Mouse (Mus musculus): ENCODE results near the gene Gm49354. TPM values are rescaled to one million over a fixed set of nuclear protein-coding genes. Genes with fewer than 3 reads are reported as not detected.
"Not testable (repeated sequence)": the region's sequence is repeated elsewhere in the genome, so short reads cannot be mapped to it uniquely, and the experiment has no call there.

Gene Gm49354
- polyA plus RNA-seq, 1 experiment, result 0.55 TPM

DNA sequence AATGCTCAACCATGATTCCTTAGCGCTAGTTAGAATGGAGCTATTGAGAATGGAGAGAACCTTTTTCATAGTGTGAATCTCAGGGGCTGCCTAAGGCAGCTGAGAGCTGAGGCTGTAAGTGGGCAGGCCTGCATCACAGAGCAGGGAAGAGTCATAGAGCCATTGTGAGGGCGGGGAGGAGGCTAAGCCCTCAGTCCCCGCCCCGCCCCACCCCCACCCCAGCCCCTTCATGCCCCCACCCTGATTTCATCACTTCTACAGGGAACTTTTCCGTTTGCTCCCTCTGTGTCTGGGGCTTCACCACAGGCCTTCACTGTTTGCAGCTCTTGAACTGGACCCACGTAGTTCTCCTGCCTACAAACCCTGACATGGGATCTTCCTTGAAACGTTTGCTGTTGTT, 50.4 kb downstream of the Gm49354 start, which contains the start of gene Spata31d1d:
Spata31d1d (minus strand) TSS at position 101 of the 400 bp plus-strand sequence.
- no peak for DNase-seq (ENCODE audit: low read depth)
- TF ChIP-seq POLR2A (IDR thresholded peaks at IDR 0.05; ENCODE audit: borderline replicate concordance, extremely low read depth, insufficient read depth, insufficient read length, poor library complexity, severe bottlenecking), result no peak

DNA sequence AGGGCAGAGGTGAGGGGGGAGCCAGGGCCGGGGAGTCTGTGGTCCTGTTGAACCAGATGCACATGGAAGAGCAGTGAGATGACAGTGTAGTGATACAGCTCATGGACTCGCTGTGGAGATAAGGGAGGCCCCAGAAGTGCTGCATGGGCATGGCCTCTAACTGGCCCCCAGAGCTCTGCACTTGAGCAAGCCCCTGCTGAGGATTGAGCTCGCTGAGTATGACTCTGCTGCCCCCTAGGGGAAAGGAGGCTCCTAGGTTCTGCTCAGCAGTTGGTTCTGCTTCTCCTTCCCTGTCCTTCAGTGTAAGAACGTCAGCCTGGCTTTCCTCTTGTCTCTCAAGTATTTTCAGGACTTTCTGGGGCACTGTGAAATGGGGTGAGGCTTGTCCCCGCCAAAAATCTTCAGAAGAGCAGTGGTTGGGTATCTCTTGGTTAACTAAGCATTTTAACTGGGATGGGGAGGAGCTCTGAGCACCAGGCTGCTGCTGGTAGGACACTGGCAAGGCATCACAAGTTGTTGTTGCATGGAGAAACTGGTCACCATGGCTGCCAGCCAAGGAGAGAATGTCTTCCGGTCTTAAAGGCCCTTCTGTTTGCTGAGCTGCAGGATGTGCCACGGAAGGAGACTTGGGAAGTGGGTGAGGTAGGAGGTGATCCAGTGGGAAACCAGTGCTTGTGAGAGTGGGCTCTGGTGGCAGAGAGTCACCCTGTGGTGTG, 53.5 kb downstream of the Gm49354 start:
- DNase-seq (ENCODE audit: low read depth), result peak; percentile 92
- TF ChIP-seq POLR2A (IDR thresholded peaks at IDR 0.05; ENCODE audit: borderline replicate concordance, extremely low read depth, insufficient read depth, insufficient read length, poor library complexity, severe bottlenecking), result no peak
- peak; percentile 95 for TF ChIP-seq CTCF (IDR thresholded peaks at IDR 0.05; ENCODE audit: borderline replicate concordance, extremely low read depth, insufficient read depth, insufficient read length)

DNA sequence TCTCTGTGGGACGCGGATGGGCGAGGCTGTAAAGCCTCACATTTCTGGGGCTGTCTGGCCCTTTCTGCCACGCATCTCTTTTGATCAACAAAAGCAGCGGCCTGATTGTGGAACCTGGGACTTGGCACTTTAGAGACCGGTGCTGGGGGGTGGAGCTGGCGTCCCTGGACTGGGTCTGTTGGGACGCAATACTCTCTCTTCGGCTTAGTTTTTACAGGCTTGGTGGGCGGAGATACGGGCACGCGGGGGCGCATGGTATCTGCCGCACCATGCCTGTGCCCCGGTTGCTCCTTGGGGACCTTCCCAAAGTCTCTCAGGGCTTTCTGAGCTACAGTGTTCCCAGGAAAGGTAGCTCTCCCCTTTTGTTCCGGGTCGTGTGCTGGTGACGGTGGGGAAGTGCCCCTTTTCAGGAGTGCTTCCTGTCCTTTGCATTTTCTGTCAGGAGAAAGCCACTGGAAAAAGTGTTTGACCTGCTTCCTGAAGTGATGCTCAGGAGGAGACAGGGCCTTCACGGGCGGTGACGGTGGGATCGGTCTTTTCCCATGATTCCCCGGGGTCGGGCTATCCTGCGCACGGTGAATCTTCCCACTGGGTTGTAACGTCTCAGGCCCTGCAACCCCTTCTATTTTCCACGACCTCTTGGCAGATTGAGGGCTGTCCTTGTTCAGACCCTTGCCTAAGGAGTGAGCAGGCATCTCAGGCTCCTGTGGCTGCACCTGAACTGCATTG, 55.7 kb downstream of the Gm49354 start:
- TF ChIP-seq POLR2A (IDR thresholded peaks at IDR 0.05; ENCODE audit: borderline replicate concordance, extremely low read depth, insufficient read depth, insufficient read length, poor library complexity, severe bottlenecking) (no peak), CTCF (IDR thresholded peaks at IDR 0.05; ENCODE audit: borderline replicate concordance, extremely low read depth, insufficient read depth, insufficient read length) (no peak)
- DNase-seq (ENCODE audit: low read depth), result peak; percentile 7

DNA sequence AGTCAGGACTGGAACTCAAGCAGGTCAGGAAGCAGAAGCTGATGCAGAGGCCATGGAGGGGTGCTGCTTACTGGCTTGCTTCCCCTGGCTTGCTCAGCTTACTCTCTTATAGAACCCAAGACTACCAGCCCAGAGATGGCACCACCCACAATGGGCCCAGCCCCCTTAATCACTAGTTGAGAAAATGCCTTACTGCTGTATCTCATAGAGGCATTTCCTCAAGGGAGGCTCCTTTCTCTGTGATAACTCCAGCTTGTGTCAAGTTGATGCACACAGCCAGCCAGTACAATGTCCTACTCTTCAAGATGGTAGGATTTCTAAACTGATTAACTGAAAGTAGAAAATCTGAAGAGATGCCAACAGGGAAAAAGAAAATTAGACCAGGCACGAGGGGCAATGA, 60.0 kb downstream of the Gm49354 start:
- not testable (repeated sequence) for DNase-seq (ENCODE audit: low read depth)

DNA sequence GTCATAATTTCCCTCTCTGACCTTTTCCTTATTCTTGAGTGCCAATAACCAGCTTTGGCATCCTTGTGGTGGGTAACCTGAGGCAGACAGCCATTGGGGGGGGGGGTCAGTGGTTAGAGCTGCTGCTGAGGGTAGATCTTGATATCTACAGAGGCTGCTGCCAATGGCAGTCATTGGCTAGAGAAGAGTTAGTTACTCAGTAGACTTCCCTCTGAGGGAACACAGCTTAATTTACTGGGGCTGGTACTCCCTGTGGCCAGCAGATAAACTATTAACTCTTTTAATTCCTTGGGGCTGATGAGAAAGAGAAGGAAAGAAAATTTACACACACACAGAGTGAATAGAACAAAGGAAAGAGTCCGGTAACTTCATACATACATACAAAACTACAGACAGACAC, 62.6 kb downstream of the Gm49354 start:
- DNase-seq (ENCODE audit: low read depth), result no peak
- TF ChIP-seq CTCF (IDR thresholded peaks at IDR 0.05; ENCODE audit: borderline replicate concordance, extremely low read depth, insufficient read depth, insufficient read length), result no peak
- no peak for TF ChIP-seq POLR2A (IDR thresholded peaks at IDR 0.05; ENCODE audit: borderline replicate concordance, extremely low read depth, insufficient read depth, insufficient read length, poor library complexity, severe bottlenecking)

DNA sequence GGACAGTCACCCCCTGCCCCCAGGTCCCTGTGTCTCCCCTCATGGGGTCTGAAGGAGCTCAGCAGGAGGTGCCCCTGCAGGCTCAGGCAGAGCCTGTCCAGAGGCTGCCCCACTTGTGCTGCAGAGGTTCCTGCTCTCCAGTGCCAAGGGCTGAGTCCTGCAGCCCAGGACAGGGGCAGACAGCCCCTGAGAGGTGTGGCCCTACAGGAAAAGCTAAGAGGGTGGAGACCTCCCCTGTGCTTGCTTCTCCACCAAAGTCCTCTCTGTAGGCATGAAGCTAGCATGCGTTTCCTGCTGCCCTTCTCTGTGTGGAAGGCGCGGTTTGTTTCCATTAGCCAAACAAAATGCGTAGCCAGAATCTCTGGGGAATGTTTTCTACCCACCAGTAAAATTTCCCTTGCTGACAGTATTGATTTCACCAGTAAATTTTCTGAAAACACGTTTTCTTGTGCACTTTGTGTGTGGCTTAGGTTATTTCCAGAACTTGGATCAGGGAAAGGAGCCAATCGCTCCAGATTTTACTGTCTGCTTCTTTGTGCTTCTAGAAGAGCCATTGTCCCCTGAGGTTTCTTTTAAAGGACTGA, 63.1 kb downstream of the Gm49354 start:
- peak; percentile 5 for DNase-seq (ENCODE audit: low read depth)

DNA sequence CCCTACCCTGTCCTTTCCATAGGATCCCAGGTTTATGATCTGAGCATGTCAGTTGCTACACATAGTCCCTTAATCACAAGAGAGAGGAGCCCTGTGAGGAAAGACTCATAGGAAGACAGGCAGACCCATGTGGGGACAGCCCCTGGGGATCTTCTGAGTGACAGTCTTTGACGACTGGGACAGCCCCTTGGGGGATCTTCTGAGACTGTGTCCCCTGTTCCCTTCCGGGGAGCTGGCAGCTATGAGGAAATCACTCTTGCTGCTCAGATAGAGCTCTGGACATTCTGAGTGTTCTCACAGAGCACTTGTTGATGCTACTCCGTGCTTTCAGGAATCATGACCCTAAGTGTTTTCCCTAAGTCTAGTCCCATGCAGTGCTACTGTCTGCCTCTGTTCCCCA, 68.3 kb downstream of the Gm49354 start:
- no peak for TF ChIP-seq CTCF (IDR thresholded peaks at IDR 0.05; ENCODE audit: borderline replicate concordance, extremely low read depth, insufficient read depth, insufficient read length)
- no peak for TF ChIP-seq POLR2A (IDR thresholded peaks at IDR 0.05; ENCODE audit: borderline replicate concordance, extremely low read depth, insufficient read depth, insufficient read length, poor library complexity, severe bottlenecking)

DNA sequence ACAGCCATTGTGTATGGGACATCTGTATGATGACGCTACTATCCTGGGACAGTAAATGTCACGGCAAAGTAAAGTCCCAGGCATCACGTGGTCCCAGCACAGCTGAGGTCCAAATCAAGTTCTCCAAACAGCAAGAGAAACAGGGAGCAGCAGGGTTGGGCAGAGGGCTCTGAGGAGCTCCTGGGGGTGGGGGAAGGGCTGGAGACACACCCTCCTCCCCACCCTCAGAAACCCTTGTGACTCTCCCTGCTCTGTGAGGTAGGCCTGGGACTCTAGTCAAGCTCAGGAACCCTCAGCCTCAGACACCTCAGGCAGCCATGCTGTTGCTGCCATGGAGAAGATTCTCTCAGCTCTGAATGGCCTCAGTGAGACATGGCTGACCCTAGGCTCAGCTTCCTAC, 70.1 kb downstream of the Gm49354 start, which contains the start of gene Spata31d1b:
Spata31d1b (plus strand) TSS at position 301 of the 400 bp plus-strand sequence.
- not testable (repeated sequence) for DNase-seq (ENCODE audit: low read depth)

More for the DNA sequence above, 68.3 kb downstream of the Gm49354 start:
- DNase-seq (ENCODE audit: low read depth), result no peak

DNA sequence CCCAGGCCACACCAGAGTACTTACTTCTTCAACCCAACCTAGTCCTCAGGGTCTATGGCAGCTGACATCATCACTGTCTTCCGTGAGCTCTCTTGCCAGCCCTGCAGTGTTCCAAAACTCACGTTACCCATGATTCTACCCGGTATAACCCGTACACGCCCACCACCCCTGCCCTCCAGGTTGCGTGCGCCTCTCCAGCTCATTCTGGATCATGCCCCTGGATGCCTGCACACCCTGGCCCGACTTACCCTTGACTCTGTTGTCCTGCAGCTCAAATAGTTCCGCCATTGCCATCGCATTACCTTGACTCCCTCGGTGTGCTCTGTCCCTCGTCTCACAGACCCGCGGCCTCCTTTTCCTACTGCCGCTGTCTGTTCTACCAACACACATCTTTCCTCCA, 71.8 kb downstream of the Gm49354 start, which contains the start of gene Spata31d1a:
Spata31d1a (minus strand) TSS at position 101 of the 400 bp plus-strand sequence.
- no peak for DNase-seq (ENCODE audit: low read depth)
- no peak for TF ChIP-seq CTCF (IDR thresholded peaks at IDR 0.05; ENCODE audit: borderline replicate concordance, extremely low read depth, insufficient read depth, insufficient read length)

Other genes starting within 250 kb of the Gm49354 start
- gene Agtpbp1, start 197.0 kb downstream of the Gm49354 start, polyA plus RNA-seq (2012; rRNA removed), result 35.8 and 50.1 TPM in 2 replicates
- gene Naa35, start 197.0 kb downstream of the Gm49354 start, polyA plus RNA-seq (2012; rRNA removed), result 114 and 119 TPM in 2 replicates
- gene Golm1, start 106.4 kb downstream of the Gm49354 start, polyA plus RNA-seq (2012; rRNA removed), result 25.3 and 25.8 TPM in 2 replicates
- gene 4921517D22Rik, start 88.1 kb downstream of the Gm49354 start, polyA plus RNA-seq (2012; rRNA removed), result not detected in 2 replicates
- gene Spata31d1a, start 71.9 kb downstream of the Gm49354 start, polyA plus RNA-seq (2012; rRNA removed), result 0.01 and 0.04 TPM in 2 replicates
- 0.01 and 0.03 TPM in 2 replicates for gene Spata31d1b, start 70.0 kb downstream of the Gm49354 start, polyA plus RNA-seq (2012; rRNA removed)
- 0.04 TPM in 1 of 2 replicates, not detected in the other for gene Spata31d1d, start 50.5 kb downstream of the Gm49354 start, polyA plus RNA-seq (2012; rRNA removed)
- 0.13 and 0.18 TPM in 2 replicates for gene 1700014D04Rik, start 35.5 kb downstream of the Gm49354 start, polyA plus RNA-seq (2012; rRNA removed)
- 130 and 135 TPM in 2 replicates for gene Isca1, start 12.4 kb downstream of the Gm49354 start, polyA plus RNA-seq (2012; rRNA removed)
- gene Tut7, start 40.9 kb upstream of the Gm49354 start, polyA plus RNA-seq (2012; rRNA removed), result 33.1 and 40.2 TPM in 2 replicates

All from brain, embryonic 14.5 days (tissue).